Mouse (Mus musculus) kidney, postnatal 36 days (tissue): ENCODE results near the gene Lrrc29.
A peak's percentile ranks its signal among the peaks of the same experiment; 100 is the strongest.

Source experiments
- DNase-seq, 2 experiments: peaks; one replicate each; pipeline ENCODE4 v3.0.0; 2021 to 2022; ENCODE audit warnings: mixed read lengths in 2 of 2

Gene Lrrc29

DNA sequence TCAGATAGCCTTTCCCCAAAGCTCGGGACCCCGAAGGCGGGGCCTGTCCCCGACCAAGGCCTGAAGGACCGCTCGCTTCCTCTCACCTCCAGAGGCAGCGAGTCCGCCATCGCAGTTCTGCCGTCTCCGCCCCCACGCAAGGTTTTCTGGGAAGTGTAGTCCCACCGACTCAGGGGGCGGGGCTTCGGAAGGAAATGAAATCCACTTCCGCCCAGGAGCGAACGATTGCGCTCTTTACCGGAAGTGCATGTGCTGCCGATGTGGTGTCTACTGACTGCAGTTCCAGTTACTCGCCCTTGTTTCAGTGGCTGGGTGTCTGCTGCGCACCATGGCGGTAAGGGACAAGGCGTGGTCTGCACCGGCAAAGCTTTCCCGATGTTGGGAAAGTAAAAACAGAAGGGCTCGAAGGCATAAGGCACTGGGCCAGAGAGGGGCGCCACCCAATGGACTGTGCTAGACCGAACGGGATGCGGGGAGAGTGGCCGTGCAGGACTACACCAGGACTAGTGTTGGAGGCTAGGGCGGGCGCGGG is at the start of gene Lrrc29, which contains the start of gene Tmem208:
Gene Lrrc29, minus strand, starts transcription at position 138 of the 532 bp plus-strand sequence.
Gene Tmem208, plus strand, starts transcription at position 214 of the 532 bp plus-strand sequence.
- peak; percentile 97 to 99 for DNase-seq

DNA sequence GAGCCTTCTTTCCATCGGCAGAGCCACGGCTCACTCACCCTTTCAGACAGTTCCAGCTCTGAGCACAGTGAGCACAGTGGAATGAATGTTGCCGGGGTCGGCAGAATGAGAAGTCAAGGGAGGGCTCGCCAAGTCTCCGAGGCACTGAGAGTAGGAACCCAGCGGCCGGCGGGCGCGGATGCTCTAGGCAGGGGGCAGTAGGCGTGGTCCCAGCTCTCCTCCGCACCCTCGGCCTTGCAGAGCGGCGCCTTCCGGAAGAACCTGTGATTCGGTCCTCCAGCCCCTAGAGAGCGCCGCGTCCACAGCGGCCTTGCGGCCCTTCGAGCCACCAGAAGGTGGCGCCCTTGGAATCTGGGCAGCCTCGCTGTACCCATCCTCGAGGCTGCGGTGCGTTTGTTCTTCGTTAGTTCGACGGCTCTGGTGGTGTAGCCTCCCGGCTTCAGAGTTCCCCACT is 48.5 kb upstream of the Lrrc29 start:
- DNase-seq: peak in 1 of 2 experiments; percentile 48

DNA sequence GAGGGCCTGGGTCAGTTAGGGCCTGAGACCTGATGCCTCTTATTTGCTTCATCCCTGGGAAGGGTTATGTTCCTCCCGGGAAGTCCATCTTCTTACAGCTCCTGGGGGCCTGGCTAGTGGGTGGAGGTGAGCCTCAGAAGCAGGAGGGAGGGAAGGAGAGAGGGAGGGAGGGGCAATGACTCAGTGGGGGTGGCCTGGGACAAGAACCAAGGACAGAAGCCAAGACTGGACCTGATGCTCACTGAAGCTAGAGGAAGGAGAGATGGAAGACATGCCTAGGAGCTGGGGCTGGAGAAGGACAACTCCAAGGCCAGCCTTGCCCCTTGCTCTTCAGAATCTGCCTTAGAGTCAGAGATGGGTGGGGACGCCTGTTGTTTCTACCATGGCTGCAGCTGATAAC is 47.0 kb upstream of the Lrrc29 start, which contains the start of gene Plekhg4:
Gene Plekhg4, plus strand, starts transcription at position 243 of the 400 bp plus-strand sequence.
- no peak for DNase-seq

DNA sequence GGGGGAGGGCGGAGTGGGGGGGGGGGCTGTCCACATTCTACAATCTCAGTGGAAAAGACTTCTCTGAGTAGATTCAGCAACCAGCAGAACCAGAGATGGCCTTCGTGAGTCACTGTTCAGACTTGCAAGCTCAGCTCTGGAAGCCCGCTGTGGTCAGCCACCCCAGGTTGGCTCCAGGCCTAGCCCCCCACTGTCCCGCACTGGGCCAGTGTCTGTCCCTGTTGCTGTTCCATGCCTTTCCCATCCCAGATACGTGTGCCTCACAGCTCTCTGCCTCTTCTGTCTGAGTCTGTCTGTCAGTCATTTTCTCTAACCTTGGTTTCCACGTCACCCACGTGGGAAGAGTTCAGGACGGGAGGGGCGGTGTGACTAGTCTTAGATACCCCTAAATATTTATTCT is 46.4 kb upstream of the Lrrc29 start:
- DNase-seq: no peak

DNA sequence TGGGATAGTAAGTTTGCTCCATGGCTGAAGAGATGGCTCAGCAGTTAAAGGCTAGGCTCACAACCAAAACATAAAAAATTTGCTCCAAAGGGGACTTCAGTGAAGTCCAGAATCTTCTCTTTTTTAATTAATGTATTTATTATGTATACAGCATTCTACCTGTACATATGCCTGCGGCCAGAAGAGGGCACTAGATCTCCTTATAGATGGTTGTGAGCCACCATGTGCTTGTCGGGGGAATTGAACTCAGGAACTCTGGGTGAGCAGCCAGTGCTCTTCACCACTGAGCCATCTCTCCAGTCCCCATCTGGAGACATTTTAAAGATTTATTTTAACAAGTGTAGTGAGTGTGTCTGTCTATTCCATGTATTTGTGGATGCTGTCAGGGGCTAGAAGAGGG is 41.0 kb upstream of the Lrrc29 start:
- peak in 1 of 2 experiments; percentile 46 for DNase-seq

DNA sequence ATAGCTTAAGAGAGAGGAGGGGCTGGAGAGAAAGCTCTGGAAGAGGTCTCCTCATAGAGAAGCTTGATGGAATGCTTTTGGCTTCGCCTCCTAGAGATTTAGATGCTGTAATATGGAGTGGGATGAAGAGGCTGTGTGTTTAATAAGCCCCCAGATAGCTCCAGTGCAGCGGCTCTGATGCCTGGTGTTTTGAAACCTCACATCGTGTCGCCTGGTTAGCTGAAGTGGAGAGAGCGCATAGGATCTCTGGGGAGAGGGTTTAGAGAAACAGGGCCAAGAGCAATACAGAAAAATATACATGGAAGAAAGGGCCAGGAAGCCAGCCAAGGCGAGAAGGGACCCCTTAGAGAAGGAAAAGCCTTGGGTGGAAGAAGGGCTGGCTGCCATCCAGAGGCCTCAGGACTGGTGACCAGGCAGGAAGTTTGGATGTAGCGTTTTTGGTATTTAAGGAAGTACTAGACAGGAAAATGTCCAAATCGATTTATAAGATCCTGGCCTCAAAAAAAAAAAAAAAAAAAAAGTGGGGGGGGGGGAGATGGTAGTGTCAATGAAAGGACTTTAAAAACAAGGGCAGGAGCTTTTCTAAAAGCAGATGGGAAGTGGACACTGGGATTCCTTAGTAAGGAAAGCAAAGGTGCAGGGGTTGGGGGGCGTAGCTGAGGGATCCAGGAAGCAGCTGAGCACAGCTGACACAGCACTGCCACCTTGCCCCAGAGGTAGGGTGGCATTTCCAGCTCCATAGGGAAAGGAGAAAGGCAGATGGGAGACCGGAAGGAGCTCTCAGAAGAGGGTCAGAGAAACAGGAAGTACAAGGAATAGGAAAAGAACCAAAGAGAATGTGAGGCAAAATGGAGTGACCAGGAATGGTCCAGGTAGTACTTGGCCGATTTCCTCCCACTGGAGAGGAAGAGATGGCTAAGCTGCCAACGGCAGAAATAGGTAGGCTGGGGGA is 35.9 kb upstream of the Lrrc29 start:
- DNase-seq: peak; percentile 57 to 78

DNA sequence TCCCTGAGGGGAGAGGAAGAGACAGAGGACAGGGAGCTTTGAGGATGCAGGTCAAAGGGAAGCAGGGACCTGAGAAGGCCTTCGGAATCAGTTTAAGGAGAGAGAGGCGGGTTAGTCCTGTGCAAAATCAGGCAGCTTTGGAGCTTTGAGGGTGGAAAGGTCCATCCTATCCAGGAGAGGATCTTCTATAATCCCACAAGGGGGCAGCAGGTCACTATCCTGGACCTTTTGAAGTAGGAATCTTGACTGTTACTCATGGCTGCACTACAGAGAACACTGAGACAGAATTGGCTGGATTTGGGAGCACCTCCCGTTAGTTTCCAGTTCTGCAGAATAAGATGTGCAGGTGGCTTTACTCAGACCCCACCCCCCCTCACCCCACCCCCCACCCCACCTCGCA is 33.6 kb upstream of the Lrrc29 start:
- peak in 1 of 2 experiments; percentile 54 for DNase-seq

DNA sequence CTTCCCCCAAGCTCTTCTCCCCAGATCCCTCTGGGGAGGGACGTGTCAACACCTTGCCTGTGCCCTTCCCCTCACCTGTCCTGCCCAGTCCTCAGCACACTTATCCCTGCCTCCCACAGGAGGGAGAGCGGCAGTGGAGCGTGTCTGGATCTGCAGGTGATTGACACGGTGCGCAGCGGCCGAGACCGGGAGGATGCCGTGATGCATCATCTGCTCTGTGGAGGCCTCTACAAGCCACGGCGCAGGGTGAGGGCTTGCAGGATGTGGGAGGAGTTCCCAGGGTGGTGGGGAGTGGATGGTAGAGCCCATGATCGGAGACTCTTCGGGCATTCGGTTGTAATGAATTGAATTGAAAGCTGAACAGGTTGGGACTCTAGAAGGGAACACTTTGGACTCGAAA is 33.1 kb upstream of the Lrrc29 start:
- no peak for DNase-seq

DNA sequence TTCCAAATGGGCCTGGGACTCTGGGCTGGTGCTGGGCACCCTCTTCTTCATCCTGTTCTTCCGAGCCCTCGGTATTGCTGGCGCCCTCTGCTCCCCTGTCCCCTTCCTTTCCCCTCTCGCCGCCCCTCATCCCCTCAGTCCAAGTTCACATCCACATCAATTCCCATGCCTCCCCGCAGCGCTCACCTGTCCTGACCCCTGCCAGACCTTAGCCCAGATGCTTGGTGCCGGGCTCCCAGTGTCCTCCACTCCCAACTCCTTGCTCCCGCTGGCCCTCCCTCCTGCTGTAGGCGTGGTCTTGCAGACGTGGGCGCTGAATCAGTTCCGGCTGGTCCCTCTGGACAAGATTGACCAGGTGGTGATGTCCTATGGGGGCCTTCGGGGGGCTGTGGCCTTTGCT is 30.6 kb upstream of the Lrrc29 start:
- DNase-seq: no peak

DNA sequence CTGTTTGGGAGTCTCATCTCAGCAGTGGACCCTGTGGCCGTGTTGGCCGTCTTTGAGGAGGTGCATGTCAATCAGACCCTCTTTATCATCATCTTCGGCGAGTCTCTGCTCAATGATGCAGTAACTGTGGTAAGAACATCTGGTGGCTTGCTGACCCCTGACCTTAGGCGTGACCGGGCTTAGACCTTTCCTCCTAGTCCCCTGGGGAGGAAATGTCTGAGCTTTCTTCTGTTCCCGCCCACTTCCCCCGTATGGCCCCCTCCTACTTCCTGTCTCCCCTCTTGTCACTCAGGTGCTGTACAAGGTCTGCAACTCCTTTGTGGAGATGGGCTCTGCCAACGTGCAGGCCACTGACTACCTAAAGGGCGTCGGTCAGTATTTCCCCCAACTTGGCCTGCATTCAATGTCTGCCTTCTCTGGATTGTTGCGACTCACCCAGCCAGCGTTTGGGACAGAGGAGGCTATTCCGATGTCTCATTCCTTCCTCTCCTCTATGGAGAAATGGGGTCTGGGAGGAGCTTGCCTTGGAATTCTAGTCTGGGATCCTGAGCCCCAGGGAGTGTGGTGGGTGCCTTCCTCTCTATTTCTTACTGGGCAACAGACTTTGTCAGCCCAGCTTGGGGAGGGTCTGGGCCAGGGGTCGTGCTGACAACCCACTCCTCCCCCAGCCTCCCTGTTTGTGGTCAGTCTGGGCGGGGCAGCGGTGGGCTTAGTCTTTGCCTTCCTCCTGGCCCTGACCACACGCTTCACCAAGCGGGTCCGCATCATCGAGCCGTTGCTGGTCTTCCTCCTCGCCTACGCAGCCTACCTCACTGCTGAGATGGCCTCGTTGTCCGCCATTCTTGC is 29.3 kb upstream of the Lrrc29 start:
- peak; percentile 74 to 77 for DNase-seq

DNA sequence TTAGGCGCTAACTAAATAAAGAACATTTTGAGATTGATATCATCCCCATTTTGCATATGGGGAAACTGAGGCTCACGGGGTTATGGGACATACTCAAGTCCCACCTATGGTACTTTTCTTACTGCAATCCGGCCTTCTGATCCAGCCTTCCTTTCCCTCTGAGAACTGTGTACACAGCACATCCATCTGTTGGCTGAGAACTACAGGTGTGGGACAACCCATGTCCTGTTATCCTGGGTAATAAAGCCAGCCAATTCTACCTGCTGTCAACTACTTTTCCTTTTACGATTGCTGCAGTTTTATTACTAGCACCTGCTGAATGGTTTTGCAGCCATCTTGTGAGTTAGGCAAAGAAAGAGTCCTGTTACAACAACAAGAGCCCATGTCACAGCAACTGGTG is 28.5 kb upstream of the Lrrc29 start:
- no peak for DNase-seq

DNA sequence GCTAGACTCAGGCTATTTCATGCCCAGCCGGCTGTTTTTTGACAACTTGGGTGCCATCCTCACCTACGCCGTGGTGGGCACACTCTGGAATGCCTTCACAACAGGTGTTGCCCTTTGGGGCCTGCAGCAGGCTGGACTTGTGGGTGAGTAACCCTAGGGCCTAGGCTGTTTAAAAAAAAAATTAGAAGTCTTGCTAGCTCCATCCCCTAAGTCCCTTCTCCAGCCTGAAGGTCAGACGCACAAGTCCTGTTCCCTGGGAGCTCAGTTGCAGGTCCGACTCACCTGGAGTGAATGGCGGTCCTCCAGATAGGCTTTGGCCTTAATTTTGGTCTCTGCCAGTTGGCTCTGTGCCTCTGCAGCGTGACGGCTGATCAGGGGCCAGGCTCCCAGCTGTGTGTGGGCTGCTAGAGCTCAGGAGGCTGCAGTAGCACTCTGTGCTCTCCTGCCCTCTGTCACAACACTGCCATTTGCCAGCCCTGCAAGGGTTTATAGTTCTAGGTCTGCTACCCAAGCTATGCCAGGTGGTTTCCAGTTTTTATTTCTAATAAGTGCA is 27.6 kb upstream of the Lrrc29 start:
- DNase-seq: no peak

DNA sequence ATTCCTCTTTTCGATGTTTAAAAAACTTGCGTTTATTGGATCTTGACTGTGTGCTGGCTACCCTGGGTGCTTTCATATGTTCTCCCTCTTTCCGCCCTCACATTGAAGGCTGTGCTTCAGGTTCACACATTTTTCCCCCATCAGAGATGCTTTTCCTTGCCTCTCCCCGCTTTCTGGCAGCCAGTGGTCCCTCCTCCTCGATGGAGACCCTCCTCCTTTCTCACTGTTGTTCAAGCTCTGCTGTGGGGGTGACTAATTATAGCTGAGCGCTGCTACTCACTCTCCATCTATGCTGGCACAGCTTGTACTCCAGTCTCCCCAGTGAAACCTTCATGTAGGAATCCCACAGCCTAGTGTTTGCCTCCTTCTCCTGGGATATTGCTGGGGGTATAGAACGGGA is 24.1 kb upstream of the Lrrc29 start:
- no peak for DNase-seq

DNA sequence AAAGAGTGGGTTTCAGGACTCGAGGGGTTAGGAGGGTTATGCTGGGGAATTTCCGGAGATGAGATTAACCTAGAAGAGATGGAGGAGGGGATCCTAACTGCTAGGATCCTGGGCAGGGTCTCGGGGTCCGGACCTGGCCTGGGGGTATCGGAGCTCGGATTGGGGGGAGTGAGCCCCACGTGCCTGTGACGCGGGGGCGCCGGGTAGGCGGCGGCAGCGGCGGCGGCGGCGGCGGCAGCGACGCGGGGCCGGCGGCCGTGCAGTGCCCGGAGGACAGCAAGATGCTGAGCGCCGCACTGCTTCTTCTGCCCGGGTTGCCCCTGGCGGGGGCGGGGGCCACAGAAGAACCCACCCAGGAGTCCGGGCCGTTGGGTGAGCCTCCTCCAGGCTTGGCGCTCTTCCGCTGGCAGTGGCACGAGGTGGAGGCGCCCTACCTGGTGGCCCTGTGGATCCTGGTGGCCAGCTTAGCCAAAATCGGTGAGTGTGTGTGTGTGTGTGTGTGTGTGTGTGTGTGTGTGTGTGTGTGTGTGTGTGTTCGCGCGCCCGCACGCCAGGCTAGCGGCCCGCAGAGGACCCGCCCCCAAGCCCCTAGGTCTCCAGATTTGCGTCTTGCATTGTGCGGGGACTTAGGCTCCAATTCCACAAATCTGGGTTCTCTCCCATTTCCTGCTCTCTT is 23.2 kb upstream of the Lrrc29 start:
- DNase-seq: no peak

DNA sequence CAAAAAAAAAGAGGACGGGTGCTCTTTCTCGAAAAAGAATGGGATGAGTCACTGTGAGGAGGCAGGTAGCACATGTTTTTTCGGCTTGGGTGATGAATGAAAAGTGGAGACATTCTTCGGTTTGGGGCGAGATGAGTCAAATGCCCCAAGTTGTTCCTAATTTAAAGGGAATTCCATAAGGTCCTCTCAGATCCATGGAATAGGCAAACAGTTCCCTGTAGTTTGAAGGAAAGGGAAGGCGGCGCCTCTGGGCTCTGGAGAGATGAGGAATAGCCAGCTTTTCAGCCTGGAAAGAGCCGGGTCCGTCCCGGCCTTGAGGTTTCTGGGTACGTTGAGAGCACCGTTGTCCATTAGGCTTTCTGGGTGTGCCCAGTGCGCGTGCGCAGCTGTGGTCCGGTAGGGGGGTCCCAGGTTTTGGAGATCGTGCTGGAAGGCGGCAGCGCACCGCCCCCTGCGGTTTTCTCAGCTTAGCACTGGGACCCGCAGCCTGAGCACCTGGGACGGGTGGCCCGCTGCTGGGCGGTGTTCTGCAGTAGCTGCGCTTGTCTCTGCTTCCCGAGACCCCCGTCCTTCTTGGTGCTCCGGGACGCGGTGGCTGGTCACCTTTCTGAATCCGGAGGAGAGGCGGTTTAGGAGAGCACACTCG is 22.5 kb upstream of the Lrrc29 start, which contains the start of gene Slc9a5:
Gene Slc9a5, plus strand, starts transcription at position 394 of the 646 bp plus-strand sequence.
- peak in 1 of 2 experiments; percentile 64 for DNase-seq

DNA sequence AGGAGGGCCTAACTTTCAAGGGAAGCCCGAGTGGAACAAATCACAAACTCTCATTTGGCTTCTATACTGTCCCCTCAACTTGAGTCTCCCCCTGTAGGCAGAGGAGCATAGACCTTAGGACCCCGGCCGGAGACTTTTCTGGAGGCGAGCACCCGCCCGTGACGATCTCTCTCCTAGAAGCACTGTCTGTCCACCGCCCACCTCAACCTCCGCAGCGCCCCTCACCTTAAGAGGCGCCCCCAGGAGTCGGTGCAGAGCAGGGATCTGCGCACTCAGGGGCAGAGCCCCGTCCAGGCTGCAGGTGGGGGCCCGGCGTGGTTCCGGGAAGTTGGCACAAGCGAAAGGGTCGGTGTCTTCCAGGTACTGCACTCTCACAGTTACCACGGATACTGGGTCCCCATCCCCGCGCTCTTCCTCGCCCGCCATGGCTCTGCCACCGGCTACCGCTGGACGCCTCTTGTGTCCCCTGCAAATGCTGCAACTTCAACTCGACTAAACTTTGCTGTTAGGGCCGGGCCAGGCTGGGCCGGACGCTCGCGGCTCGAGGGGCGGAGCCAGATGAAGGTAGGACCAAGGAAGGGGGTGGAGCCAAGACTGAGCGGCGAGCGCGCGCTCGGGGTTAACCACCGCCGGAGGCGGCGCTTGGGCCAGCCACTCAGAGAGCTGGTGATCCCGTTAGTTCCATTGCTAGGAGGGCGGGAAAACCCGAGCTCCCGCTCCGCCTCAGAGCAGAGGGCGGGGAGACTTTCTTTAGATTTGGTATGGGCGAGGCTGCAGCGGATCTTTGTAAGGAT is 21.5 kb upstream of the Lrrc29 start, which contains the start of gene Fhod1:
Gene Fhod1, minus strand, starts transcription at position 526 of the 794 bp plus-strand sequence.
- DNase-seq: peak; percentile 99

DNA sequence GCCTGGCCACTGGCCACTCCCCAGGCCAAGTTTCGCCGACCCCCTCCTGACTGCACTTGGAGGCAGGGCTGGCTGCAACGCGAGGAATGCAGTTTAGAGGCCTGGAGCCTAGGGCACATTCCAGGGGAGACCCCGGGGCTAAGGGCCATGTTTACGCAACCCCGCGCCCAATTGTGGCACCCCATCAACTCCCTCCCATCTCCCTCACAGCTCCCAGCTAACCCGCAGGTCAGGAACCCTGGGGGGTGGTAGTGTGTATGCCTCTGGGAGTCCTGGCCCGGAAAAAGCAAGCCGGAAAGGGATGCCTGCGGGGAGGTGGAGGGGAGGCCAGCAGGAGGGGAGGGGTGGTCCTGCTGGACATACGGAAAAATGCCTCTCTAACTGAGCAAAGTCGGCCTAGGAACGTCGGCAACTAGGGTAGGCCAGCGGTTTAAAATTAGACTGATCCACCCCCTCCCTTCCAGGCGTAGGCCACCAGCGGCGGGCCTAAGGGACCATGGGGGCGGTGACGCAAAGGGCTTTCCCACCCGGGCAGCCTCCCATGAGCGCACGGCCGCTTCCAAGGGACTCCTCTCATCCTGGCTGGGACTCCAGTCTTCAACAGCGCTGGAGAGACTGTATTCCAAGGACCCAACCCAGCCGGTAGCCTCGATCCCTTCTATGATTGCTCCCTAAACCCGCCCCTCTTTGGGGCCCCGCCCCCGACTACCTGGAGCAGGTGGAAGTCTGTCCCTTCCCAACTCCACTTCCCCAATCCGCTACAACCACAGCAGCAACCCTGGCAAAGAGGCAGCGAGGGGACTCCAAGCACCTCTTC is 20.7 kb upstream of the Lrrc29 start:
- DNase-seq: peak; percentile 82 to 86

DNA sequence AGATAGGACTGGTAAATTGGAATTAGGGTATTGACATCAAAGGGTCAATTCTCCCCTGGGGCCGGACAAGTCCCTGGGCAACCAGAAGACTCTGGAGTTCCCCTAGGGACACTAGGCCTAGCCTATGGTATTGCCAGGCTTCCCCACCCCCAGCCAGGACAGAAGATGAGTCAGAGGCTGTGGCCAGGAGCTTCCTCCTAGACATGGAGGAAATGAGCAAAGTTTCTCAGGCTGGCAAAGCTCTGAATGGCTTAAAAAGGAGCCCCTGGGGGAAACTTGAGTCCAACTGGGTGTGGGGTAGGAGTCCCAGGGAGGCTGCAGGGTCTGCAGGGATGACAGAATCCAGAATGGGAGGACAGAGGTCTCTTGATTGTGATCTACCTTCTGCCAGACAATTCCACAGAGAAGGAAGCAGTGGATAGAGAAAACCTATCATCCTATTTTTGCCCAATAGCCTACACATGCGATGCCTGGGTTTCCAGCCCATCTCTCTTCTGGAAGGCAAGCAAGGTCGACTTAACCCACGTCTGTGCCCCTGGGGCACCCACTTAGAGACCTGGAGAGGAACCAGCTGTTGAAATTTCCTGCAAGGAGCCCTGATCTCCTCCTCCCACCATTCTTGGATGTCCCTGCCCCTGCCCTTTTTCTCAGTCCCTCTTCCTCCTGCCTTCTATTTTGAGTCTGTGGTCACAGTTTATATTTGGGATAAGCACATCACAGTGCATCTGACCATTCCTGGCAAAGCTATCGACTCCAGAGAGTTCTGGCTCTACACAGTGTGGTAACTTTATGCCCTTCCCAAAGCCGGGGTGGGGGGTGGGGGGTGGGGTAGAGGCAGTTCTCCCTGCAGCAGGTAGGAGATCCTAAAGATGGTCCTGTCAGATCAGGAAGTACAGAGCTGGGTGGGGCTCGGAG is 19.2 kb upstream of the Lrrc29 start:
- DNase-seq: peak; percentile 63 to 69
